Mouse (Mus musculus) spleen, adult 2 months (tissue): ENCODE data around the gene Gm3095. TPM values are rescaled to one million over a fixed set of nuclear protein-coding genes. Genes with fewer than 3 reads are reported as not detected.
"Not testable (repeated sequence)": the region's sequence is repeated elsewhere in the genome, so short reads cannot be mapped to it uniquely, and the experiment has no call there.

Experiments
- DNase-seq, 2 experiments: peaks; one replicate each; pipeline versions ENCODE4 v3.0.0 to v3.0.0-alpha.2; 2012 to 2021; ENCODE audit warnings: low spot score in 2 of 2, low read depth in 1 of 2
- H3K27ac ChIP-seq: fragments of 200-500 bp; 2 replicates; pipeline ENCODE4 v1.5.1; 2012; ENCODE audit warnings: low read length, inconsistent platforms; ENCODE audit not compliant: insufficient read depth
- H3K27me3 ChIP-seq: fragments of 200-500 bp; 2 replicates; pipeline ENCODE4 v1.6.1; 2012; ENCODE audit warnings: mild to moderate bottlenecking, moderate library complexity, low read length, inconsistent platforms; ENCODE audit not compliant: control insufficient read depth, insufficient read depth
- H3K36me3 ChIP-seq: fragments of 200-500 bp; 2 replicates; pipeline ENCODE4 v1.6.1; 2012; ENCODE audit warnings: mild to moderate bottlenecking, low read length, inconsistent platforms; ENCODE audit not compliant: control insufficient read depth, insufficient read depth
- H3K4me1 ChIP-seq: fragments of 200-500 bp; 2 replicates; pipeline ENCODE4 v1.6.1; 2011; ENCODE audit warnings: inconsistent platforms; ENCODE audit not compliant: control insufficient read depth, insufficient read depth, insufficient read length
- H3K4me3 ChIP-seq: fragments of 200-500 bp; 2 replicates; pipeline ENCODE4 v1.5.1; 2011; ENCODE audit warnings: mild to moderate bottlenecking, inconsistent platforms; ENCODE audit not compliant: insufficient read depth, insufficient read length; ENCODE audit errors: extremely low read depth
- WGBS: fragments of 180-500 bp; shearing (Covaris S2); methylation state at CpG from one replicate; pipeline ENCODE4 v1.1.7; 2018; 5-methylcytosine and 5-hydroxymethylcytosine counted together
- polyA plus RNA-seq: library from polyadenylated mRNA; depleted of rRNA; stranded (reverse); fragments of >200 nt; gene quantifications from 2 replicates; pipeline ENCODE4 v1.2.3, GENCODE M21; 2012; rRNA removed

Gene Gm3095
- not detected in 2 replicates for polyA plus RNA-seq

- H3K27me3 ChIP-seq, H3K4me3 ChIP-seq, H3K27ac ChIP-seq, H3K4me1 ChIP-seq, DNase-seq, H3K36me3 ChIP-seq: not testable (repeated sequence)
- no CpG with 5 or more reads among the region's 2 CpGs for WGBS
Observed at GRCm38 (mm10) chr14:3963247-3963646, at the start of gene Gm3095. Gene Gm3095, plus strand, starts transcription at chr14:3963547.

GRCm38 (mm10) chr14:3931456-3931855, 31.9 kb upstream of the Gm3095 start, which contains the start of gene Gm3029:
Gene Gm3029, plus strand, starts transcription at chr14:3931756.
- not testable (repeated sequence) for H3K4me3 ChIP-seq, H3K36me3 ChIP-seq, DNase-seq, H3K27me3 ChIP-seq, H3K27ac ChIP-seq, H3K4me1 ChIP-seq
- 42% methylated on average over 1 of the region's 2 CpGs for WGBS

GRCm38 (mm10) chr14:3998094-3998493, 34.7 kb downstream of the Gm3095 start, which contains the start of gene Gm3099:
Gene Gm3099, plus strand, starts transcription at chr14:3998394.
- 57% methylated on average over 2 of the region's 3 CpGs for WGBS
- not testable (repeated sequence) for DNase-seq, H3K27ac ChIP-seq, H3K4me3 ChIP-seq, H3K36me3 ChIP-seq, H3K4me1 ChIP-seq, H3K27me3 ChIP-seq

Other genes starting within 250 kb of the Gm3095 start
- gene Gm3002, start 153.5 kb upstream of the Gm3095 start, polyA plus RNA-seq = 0.04 and 0.11 TPM in 2 replicates
- gene Gm3033, start 117.3 kb upstream of the Gm3095 start, polyA plus RNA-seq = not detected in 2 replicates
- not detected in 2 replicates for gene Gm2916, start 79.4 kb upstream of the Gm3095 start, polyA plus RNA-seq
- not detected in 2 replicates for gene Gm3029, start 31.8 kb upstream of the Gm3095 start, polyA plus RNA-seq
- gene Gm3099, start 34.8 kb downstream of the Gm3095 start, polyA plus RNA-seq = not detected in 2 replicates
- 0.05 TPM in 1 of 2 replicates, not detected in the other for gene Gm5796, start 60.4 kb downstream of the Gm3095 start, polyA plus RNA-seq
- gene Gm3115, start 120.6 kb downstream of the Gm3095 start, polyA plus RNA-seq = not detected in 2 replicates
- gene Gm8108, start 147.0 kb downstream of the Gm3095 start, polyA plus RNA-seq = not detected in 2 replicates
- gene Gm3127, start 201.5 kb downstream of the Gm3095 start, polyA plus RNA-seq = not detected in 2 replicates
- not detected in 2 replicates for gene Gm2974, start 219.0 kb downstream of the Gm3095 start, polyA plus RNA-seq